Mouse (Mus musculus) T-helper 2 cell (primary cell): ENCODE measurements at regions not wholly inside any gene's neighbourhood (a gene's known extent, or its start where the extent isn't known, plus 50 kb on each side); places are given as distances from the start of the nearest gene placed in this dataset.

Experiments
- in situ Hi-C: fragments of 300-600 bp; cut with MboI, MseI; formaldehyde crosslinking; loops from one replicate; pipeline ENCODE4 v1.15.1; 2025; ENCODE audit warnings: high pct_unique_total_duplicates

GRCm38 (mm10) chr8:9050740-9051475 is 360.6 kb upstream of the Arglu1 start:
- in situ Hi-C loops: no loop called here

GRCm38 (mm10) chr8:9048116-9048515 is 357.8 kb upstream of the Arglu1 start:
- in situ Hi-C loops: no loop called here

GRCm38 (mm10) chr8:9042835-9043792 is 352.8 kb upstream of the Arglu1 start:
- in situ Hi-C loops: no loop called here

GRCm38 (mm10) chr8:9029156-9029555 is 338.8 kb upstream of the Arglu1 start:
- in situ Hi-C loops: no loop called here

- in situ Hi-C loops: no loop called here
Observed at GRCm38 (mm10) chr8:9027672-9028071, 337.4 kb upstream of the Arglu1 start.

GRCm38 (mm10) chr8:9025872-9026271 is 335.6 kb upstream of the Arglu1 start:
- in situ Hi-C loops: no loop called here

- in situ Hi-C loops: no loop called here
Observed at GRCm38 (mm10) chr8:9025378-9025777, 335.1 kb upstream of the Arglu1 start.

- in situ Hi-C loops: no loop called here
Observed at GRCm38 (mm10) chr8:9020744-9021143, 330.4 kb upstream of the Arglu1 start.

GRCm38 (mm10) chr8:9020180-9020579 is 329.9 kb upstream of the Arglu1 start:
- in situ Hi-C loops: no loop called here

GRCm38 (mm10) chr8:9011785-9012510 is 321.6 kb upstream of the Arglu1 start:
- in situ Hi-C loops: no loop called here

GRCm38 (mm10) chr8:9008006-9008780 is 317.9 kb upstream of the Arglu1 start:
- in situ Hi-C loops: no loop called here

- in situ Hi-C loops: loop anchor here (25.0 kb wide), 2 partner anchors 288 to 1788 kb away; no protein-coding TSS in a partner anchor
Observed at GRCm38 (mm10) chr8:8999914-9000313, 309.6 kb upstream of the Arglu1 start.

- in situ Hi-C loops: loop anchor here (25.0 kb wide), 2 partner anchors 285 to 1785 kb away; no protein-coding TSS in a partner anchor
Observed at GRCm38 (mm10) chr8:8997621-8998020, 307.3 kb upstream of the Arglu1 start.

- in situ Hi-C loops: loop anchor here (25.0 kb wide), 2 partner anchors 282 to 1782 kb away; no protein-coding TSS in a partner anchor
Observed at GRCm38 (mm10) chr8:8994596-8995189, 304.4 kb upstream of the Arglu1 start.

GRCm38 (mm10) chr8:8994008-8994407 is 303.7 kb upstream of the Arglu1 start:
- in situ Hi-C loops: loop anchor here (25.0 kb wide), 2 partner anchors 282 to 1782 kb away; no protein-coding TSS in a partner anchor

GRCm38 (mm10) chr8:8992461-8993032 is 302.2 kb upstream of the Arglu1 start:
- in situ Hi-C loops: loop anchor here (25.0 kb wide), 2 partner anchors 280 to 1780 kb away; no protein-coding TSS in a partner anchor

- in situ Hi-C loops: loop anchor here (25.0 kb wide), 2 partner anchors 279 to 1779 kb away; no protein-coding TSS in a partner anchor
Observed at GRCm38 (mm10) chr8:8991026-8991425, 300.7 kb upstream of the Arglu1 start.

GRCm38 (mm10) chr8:8986068-8986467 is 295.7 kb upstream of the Arglu1 start:
- in situ Hi-C loops: loop anchor here (25.0 kb wide), 2 partner anchors 274 to 1774 kb away; no protein-coding TSS in a partner anchor

- in situ Hi-C loops: loop anchor here (25.0 kb wide), 2 partner anchors 273 to 1773 kb away; no protein-coding TSS in a partner anchor
Observed at GRCm38 (mm10) chr8:8985395-8985794, 295.1 kb upstream of the Arglu1 start.
